Mouse (Mus musculus): ENCODE data around the gene Pbx1. TPM values are rescaled to one million over a fixed set of nuclear protein-coding genes. Genes with fewer than 3 reads are reported as not detected.

Pbx1 gene
- polyA plus RNA-seq, 1 experiment from 2014 or later = 73.7 TPM

DNA sequence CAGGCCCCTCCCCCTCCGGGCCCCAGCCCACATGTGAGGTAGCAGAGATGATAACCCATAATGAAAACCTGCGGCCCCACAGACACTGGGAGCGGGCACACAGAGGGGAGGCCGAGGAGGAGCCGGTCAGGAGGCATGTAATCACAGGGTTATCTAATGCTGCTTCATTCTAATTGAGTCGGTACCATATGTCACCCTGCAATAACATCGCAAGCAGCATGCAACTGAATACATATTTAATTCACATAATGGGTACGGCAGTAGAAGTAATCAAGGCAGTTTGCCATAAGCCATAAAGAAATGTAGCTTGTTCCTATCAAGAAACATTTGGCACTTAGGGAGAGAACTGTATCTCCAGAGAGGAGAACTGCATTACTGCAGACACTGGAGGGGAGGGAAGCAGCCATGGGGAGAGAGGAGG, 123.0 kb downstream of the Pbx1 start:
- Histone ChIP-seq H3K9me3 (no peaks in the 10 kb centered on the region), H3K4me3 (no peak overlapping the region), H3K9ac (replicated peaks) (no peak overlapping the region), H3K4me2 (replicated peaks) (no peak overlapping the region), H3K27me3 (no peaks in the 10 kb centered on the region), H3K4me1 (peaks cover 28% of the 10 kb centered on the region), H3K36me3 (no peaks in the 10 kb centered on the region), H3K27ac (replicated peaks) (peak overlapping the region; percentile 17; the same call in 1 of the 2 replicates)
- 74% methylated on average over 8 of the region's 8 CpGs for WGBS
- ATAC-seq (ENCODE audit: low FRiP score, low read depth) = peak; percentile 48; the same call in 1 of the 2 replicates

DNA sequence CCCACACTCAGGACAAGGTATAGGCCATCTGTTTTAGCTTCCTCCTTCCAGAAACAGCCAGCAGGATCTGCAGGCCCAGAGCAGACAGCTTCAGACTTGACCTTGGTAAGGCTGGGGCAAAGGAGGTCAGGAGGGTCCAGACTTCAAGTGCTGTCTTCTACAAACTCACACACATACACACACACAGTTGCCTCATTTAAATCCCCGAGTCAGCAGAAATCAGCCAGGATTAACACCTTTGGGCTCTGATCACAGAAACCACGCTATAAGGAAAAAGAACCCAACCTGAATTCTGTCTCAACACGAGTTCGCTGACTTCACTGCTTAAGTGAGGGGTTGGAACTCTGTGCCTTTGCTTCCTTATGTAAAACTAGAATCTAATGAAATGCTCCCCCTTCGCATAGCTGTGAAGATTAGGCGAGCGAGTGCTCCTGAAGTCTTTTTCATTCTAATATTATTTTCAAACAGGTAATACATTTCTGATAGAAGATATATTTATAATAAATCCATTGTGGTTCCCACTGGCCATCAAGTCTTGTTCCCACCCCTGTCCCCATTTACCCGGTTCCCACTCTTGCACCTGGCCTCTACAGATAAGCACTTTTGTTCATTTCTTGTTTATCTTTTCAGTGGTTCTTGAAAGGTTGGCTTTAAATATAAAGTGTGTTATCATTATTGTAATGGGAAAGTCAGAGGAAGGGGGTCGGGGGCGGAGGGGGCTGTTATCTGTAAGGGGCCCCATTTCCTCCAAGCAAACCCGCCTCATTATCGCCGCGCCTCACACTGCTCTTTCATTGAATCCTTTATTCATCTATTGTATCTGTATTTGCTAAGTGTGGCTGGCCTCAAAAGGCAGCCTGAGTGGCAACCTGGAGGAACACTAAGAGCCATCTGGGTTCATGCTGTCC, 124.5 kb downstream of the Pbx1 start:
- H3K4me3 ChIP-seq = no peak overlapping the region
- no peaks in the 10 kb centered on the region for H3K27me3 ChIP-seq
- WGBS = 54% methylated on average over 14 of the region's 14 CpGs
- H3K9me3 ChIP-seq = no peaks in the 10 kb centered on the region
- no peak overlapping the region for H3K4me2 ChIP-seq (replicated peaks)
- ATAC-seq (ENCODE audit: low FRiP score, low read depth) = 0 out of 2 replicates have a peak, but pooled peaks have one; percentile 13
- peak overlapping the region; percentile 39; the same call in 1 of the 2 replicates for H3K27ac ChIP-seq (replicated peaks)
- no peaks in the 10 kb centered on the region for H3K36me3 ChIP-seq
- H3K9ac ChIP-seq (replicated peaks) = no peak overlapping the region
- peaks cover 28% of the 10 kb centered on the region for H3K4me1 ChIP-seq

DNA sequence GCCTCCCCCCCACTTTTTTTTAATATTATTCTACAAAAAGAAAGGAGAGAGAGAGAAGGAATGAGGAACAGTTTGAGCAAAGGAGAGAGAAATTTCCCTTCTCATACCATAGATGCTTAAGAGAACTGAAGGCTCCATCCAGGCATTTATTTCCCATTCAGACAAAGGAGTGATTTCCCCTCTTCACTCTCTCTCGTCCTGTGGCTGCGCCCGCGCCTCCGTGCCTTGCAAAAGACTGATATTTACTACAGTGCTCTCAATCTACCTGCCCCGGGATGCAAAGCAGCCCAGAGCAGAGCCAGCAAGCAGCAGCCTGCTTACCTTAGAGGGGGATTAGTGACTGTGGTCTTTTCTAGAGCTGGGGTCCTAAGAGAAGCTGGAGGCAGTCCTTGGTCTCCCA, 131.6 kb downstream of the Pbx1 start:
- no peak for ATAC-seq (ENCODE audit: low FRiP score, low read depth)
- no peak overlapping the region for H3K9ac ChIP-seq (replicated peaks)

DNA sequence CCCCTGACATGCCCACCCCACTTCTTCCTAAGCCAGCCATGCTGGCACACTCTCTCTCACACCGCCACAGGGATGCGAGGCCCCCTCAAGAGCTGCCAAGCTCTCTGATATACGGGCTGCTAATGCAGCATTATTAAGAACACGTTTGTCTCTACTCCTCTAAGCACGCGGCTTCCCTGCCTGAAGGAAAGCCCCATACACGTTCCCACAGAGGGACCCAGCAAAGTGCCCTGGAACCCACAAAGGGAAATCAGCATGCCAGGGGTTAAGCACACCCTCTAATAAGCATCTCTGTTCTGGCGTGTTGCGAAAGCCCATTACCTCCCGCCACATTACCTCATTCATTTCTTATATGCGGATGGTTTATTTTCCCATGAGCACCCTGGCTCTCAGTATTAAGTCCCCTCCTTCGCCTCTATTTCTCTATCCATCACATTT, 132.1 kb downstream of the Pbx1 start:
- Histone ChIP-seq H3K4me3 (no peak overlapping the region), H3K9ac (replicated peaks) (no peak overlapping the region), H3K27me3 (no peaks in the 10 kb centered on the region), H3K4me1 (peaks cover 22% of the 10 kb centered on the region), H3K36me3 (no peaks in the 10 kb centered on the region), H3K9me3 (no peaks in the 10 kb centered on the region), H3K27ac (replicated peaks) (peak overlapping the region; percentile 67; the same call in 1 of the 2 replicates), H3K4me2 (replicated peaks) (no peak overlapping the region)
- WGBS = 74% methylated on average over 12 of the region's 12 CpGs
- ATAC-seq (ENCODE audit: low FRiP score, low read depth) = no peak; the same call in 1 of the 2 replicates

More for the DNA sequence above, 131.6 kb downstream of the Pbx1 start:
- Histone ChIP-seq H3K36me3 (no peaks in the 10 kb centered on the region), H3K4me3 (no peak overlapping the region), H3K4me2 (replicated peaks) (no peak overlapping the region), H3K27me3 (no peaks in the 10 kb centered on the region), H3K9me3 (no peaks in the 10 kb centered on the region), H3K27ac (replicated peaks) (peak overlapping the region; percentile 67), H3K4me1 (peaks cover 22% of the 10 kb centered on the region)
- 74% methylated on average over 6 of the region's 6 CpGs for WGBS

DNA sequence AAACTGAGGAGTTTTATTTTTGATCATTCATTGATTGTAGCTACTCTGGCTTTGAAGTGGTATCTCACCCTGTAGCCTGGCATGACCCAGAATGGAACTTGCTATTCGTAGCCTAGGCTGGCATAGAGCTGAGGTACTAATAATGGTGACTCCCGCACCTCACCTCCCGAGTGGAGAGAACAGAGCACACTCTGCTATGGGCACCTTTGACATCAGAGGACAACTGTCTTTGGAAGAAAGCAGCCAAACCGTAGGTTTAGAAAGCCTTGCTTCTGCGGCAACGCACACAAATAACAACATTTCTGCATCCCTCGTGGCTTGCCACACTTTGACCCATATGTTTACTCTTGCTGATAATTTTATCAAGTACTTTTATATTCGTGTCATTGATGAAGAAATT, 132.9 kb downstream of the Pbx1 start:
- Histone ChIP-seq H3K4me1 (peaks cover 22% of the 10 kb centered on the region), H3K36me3 (no peaks in the 10 kb centered on the region), H3K4me2 (replicated peaks) (no peak overlapping the region), H3K27me3 (no peaks in the 10 kb centered on the region), H3K4me3 (no peak overlapping the region), H3K9ac (replicated peaks) (no peak overlapping the region), H3K9me3 (no peaks in the 10 kb centered on the region), H3K27ac (replicated peaks) (no peak overlapping the region)
- no peak for ATAC-seq (ENCODE audit: low FRiP score, low read depth)
- WGBS = 92% methylated on average over 8 of the region's 8 CpGs

DNA sequence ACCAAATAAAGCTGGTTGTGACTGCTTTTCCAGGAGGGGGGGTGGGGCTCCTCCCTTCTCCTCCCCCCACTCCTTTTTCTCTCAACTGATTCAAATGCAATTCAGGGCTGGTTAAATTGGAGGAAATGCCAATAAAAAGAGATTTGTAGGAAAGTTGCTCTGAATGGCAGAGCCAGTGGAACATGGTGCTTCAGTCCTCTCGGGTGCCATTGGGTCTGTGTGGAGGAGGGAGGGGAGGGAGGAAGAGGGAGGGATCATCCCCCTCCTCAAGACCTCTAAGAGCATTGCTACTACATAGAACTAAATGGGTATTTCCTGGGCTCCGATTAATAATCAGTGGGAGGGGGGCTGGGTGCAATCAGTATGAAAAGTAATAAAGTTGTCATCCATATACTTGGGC, 135.8 kb downstream of the Pbx1 start:
- Histone ChIP-seq H3K27me3 (no peaks in the 10 kb centered on the region), H3K4me3 (no peak overlapping the region), H3K9ac (replicated peaks) (no peak overlapping the region), H3K4me2 (replicated peaks) (no peak overlapping the region), H3K4me1 (peaks cover 40% of the 10 kb centered on the region), H3K9me3 (no peaks in the 10 kb centered on the region), H3K36me3 (no peaks in the 10 kb centered on the region), H3K27ac (replicated peaks) (0 out of 2 replicates have a peak overlapping the region, but pooled peaks have one; percentile 20)
- WGBS = 64% methylated on average over 2 of the region's 2 CpGs
- no peak for ATAC-seq (ENCODE audit: low FRiP score, low read depth)

DNA sequence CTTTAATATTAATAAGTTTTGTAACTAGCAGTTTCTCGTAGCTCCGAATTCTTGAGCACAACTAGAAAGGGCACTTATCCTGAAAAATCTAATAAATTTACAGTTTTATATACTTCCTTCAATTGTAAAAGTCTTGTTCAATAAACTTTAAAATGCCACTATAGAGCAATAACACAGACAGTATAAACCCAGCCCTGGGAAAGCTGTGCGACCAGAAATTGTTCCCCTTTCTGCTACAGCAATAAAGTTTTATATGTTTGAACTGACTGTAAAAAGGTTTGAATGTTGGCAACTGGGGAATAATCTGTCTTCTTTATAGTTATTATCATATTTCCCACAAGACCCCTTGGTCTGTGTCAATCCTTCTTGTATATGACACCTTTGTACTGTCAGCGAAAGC, 136.3 kb downstream of the Pbx1 start:
- peaks cover 42% of the 10 kb centered on the region for H3K4me1 ChIP-seq
- H3K9ac ChIP-seq (replicated peaks) = no peak overlapping the region
- no peaks in the 10 kb centered on the region for H3K36me3 ChIP-seq
- 93% methylated on average over 4 of the region's 4 CpGs for WGBS
- no peak for ATAC-seq (ENCODE audit: low FRiP score, low read depth)
- no peaks in the 10 kb centered on the region for H3K9me3 ChIP-seq
- no peaks in the 10 kb centered on the region for H3K27me3 ChIP-seq
- no peak overlapping the region for H3K27ac ChIP-seq (replicated peaks)
- H3K4me3 ChIP-seq = no peak overlapping the region
- H3K4me2 ChIP-seq (replicated peaks) = no peak overlapping the region

DNA sequence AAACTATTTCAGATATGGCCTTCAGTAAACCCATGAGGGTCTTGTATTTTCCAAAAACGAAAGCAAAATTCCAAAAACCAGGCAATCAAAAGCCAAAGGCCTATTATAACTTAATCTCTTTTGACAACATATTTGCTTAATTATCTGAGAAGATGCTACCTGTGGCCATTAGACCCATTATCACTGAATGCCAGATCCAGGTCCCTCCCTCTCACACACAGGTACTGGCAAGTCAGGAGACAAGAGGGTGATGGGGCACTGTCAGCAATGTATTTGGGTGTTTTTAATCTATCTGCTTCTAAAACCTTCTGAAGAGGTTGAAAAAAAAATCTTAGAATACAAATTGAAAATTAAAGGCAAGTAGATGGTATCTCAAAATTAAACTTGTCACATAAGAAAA, 138.4 kb downstream of the Pbx1 start:
- WGBS = 96% methylated on average over 1 of the region's 1 CpGs

DNA sequence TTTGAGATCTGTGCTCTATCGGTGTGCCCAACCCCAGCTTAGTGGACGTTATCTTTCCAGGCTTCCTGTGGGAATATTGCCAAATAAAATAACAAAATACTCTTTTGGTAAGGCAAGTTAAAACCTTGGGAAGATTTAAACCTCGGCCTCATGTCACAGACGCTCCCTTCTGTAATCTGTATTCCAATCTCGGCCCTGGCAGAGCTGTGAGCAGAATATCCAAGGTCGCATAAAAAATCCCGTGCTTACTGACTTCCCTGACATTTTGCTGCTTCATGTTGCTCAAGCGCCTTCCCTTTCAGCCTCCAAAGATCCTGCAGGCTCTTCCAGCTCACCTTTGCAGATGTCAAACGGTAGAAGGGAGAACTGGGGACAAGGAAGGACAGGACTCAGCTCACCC, 140.0 kb downstream of the Pbx1 start:
- no peaks in the 10 kb centered on the region for H3K9me3 ChIP-seq
- no peak overlapping the region for H3K9ac ChIP-seq (replicated peaks)
- no peaks in the 10 kb centered on the region for H3K36me3 ChIP-seq
- no peak overlapping the region for H3K4me2 ChIP-seq (replicated peaks)
- H3K4me1 ChIP-seq = peaks cover 66% of the 10 kb centered on the region
- H3K27ac ChIP-seq (replicated peaks) = peak overlapping the region; percentile 69
- no peaks in the 10 kb centered on the region for H3K27me3 ChIP-seq
- H3K4me3 ChIP-seq = no peak overlapping the region
- ATAC-seq (ENCODE audit: low FRiP score, low read depth) = no peak
- 73% methylated on average over 9 of the region's 9 CpGs for WGBS

More for the DNA sequence above, 138.4 kb downstream of the Pbx1 start:
- Histone ChIP-seq H3K27ac (replicated peaks) (no peak overlapping the region), H3K9me3 (no peaks in the 10 kb centered on the region), H3K9ac (replicated peaks) (no peak overlapping the region), H3K4me3 (no peak overlapping the region), H3K36me3 (no peaks in the 10 kb centered on the region), H3K4me1 (peaks cover 51% of the 10 kb centered on the region), H3K4me2 (replicated peaks) (no peak overlapping the region), H3K27me3 (no peaks in the 10 kb centered on the region)
- no peak for ATAC-seq (ENCODE audit: low FRiP score, low read depth)

DNA sequence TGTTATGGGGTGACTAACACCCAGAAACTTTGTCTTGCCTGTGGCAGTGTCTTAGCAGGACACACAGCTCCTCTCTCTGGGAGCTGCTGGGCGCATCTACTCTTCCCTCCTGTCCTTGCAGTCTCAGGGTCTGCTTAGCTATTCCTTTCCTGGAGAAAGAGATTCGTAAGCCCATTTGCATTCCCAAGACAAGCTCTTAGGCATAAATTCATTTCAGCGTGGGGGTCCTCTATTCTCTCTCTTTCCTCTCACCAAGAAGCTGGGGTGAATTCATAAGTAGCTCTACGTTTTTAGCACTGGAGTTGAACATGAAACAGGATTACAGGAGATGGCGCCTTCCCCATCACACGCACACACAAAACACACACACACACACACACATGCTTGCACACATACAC, 140.4 kb downstream of the Pbx1 start:
- Histone ChIP-seq H3K4me3 (no peak overlapping the region), H3K27me3 (no peaks in the 10 kb centered on the region), H3K4me1 (peaks cover 69% of the 10 kb centered on the region), H3K36me3 (no peaks in the 10 kb centered on the region), H3K9me3 (no peaks in the 10 kb centered on the region), H3K27ac (replicated peaks) (peak overlapping the region; percentile 69), H3K9ac (replicated peaks) (no peak overlapping the region), H3K4me2 (replicated peaks) (no peak overlapping the region)
- 0 out of 2 replicates have a peak, but pooled peaks have one; percentile 0 for ATAC-seq (ENCODE audit: low FRiP score, low read depth)
- WGBS = 50% methylated on average over 6 of the region's 6 CpGs

DNA sequence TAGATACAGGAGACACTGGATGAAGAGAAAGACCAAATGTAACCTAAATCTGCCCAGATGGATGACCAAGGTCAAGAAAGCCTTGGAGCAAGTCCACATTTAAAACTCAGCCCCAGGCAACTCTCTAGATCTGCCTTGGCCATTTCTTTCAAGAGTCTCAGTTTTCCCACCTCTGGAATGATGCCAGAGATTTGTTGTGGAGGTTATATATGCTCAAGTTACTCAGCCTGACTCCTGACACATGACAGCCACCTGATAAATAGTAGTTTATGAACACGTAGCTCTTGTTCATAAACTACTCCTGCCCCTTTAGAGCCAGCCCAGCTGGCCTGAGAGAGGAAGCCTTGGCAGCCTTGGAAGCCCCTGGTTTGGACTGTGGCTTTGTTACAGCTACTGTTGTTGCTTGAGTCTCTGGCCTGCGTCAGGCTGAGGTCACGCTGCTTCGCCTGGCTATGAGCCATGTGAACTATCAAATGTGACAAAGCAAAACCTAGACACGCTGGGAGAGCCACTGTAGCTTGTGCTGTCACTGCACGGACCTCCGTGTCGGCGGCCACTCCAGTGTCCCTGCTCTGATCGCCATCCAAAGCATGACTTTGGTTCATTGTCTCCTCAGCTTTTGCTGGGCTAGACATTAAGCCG, 140.9 kb downstream of the Pbx1 start:
- Histone ChIP-seq H3K9me3 (no peaks in the 10 kb centered on the region), H3K9ac (replicated peaks) (no peak overlapping the region), H3K27me3 (no peaks in the 10 kb centered on the region), H3K4me3 (no peak overlapping the region), H3K4me2 (replicated peaks) (no peak overlapping the region), H3K36me3 (no peaks in the 10 kb centered on the region), H3K4me1 (peaks cover 69% of the 10 kb centered on the region), H3K27ac (replicated peaks) (peak overlapping the region; percentile 69)
- ATAC-seq (ENCODE audit: low FRiP score, low read depth) = peak; percentile 13; the same call in 1 of the 2 replicates
- WGBS = 68% methylated on average over 11 of the region's 11 CpGs
